Mouse (Mus musculus) stomach, postnatal 0 days (tissue): ENCODE results near the gene Cep112. TPM values are rescaled to one million over a fixed set of nuclear protein-coding genes. Genes with fewer than 3 reads are reported as not detected.
A peak's percentile ranks its signal among the peaks of the same experiment; 100 is the strongest.

Source experiments
- ATAC-seq: fragments of 200-750 bp; cut with Nextera tagmentation; 2 replicates; pipeline ENCODE4 v1.8.0; 2017; ENCODE audit not compliant: low FRiP score, low TSS enrichment
- DNase-seq: peaks from one replicate; pipeline ENCODE4 v3.0.0-alpha.2; 2016; ENCODE audit warnings: low spot score
- H3K27ac ChIP-seq: fragments of 300-500 bp; sonication (generic); replicated peaks from 2 replicates; pipeline ENCODE4 v1.5.1; 2014; ENCODE audit warnings: mild to moderate bottlenecking, control low read depth
- H3K27me3 ChIP-seq: fragments of 300-500 bp; sonication (generic); 2 replicates; pipeline ENCODE4 v1.6.1; 2014; ENCODE audit warnings: low read length; ENCODE audit not compliant: control insufficient read depth, insufficient read depth
- H3K36me3 ChIP-seq: fragments of 300-500 bp; sonication (generic); 2 replicates; pipeline ENCODE4 v1.6.1; 2014; ENCODE audit warnings: low read length, mixed read lengths; ENCODE audit not compliant: control insufficient read depth, insufficient read depth
- H3K4me1 ChIP-seq: fragments of 300-500 bp; sonication (generic); replicated peaks from 2 replicates; pipeline ENCODE4 v1.6.1; 2014; ENCODE audit warnings: antibody characterized with exemption; ENCODE audit not compliant: control insufficient read depth, insufficient read depth
- H3K4me2 ChIP-seq: fragments of 300-500 bp; sonication (generic); replicated peaks from 2 replicates; pipeline ENCODE4 v1.6.1; 2014; ENCODE audit warnings: low read depth, mild to moderate bottlenecking, control low read depth, moderate library complexity
- H3K4me3 ChIP-seq: fragments of 300-500 bp; sonication (generic); 2 replicates; pipeline ENCODE4 v1.5.1; 2014; ENCODE audit warnings: low read depth, low read length, control low read depth
- H3K9ac ChIP-seq: fragments of 300-500 bp; sonication (generic); 2 replicates; pipeline ENCODE4 v1.6.1; 2014; ENCODE audit warnings: mild to moderate bottlenecking, low read length, control low read depth, mixed read lengths
- H3K9me3 ChIP-seq: fragments of 300-500 bp; sonication (generic); 2 replicates; pipeline ENCODE4 v1.6.1; 2016; ENCODE audit warnings: low read length; ENCODE audit not compliant: control insufficient read depth
- CTCF ChIP-seq: IDR thresholded peaks from 2 replicates; pipeline ENCODE4 v1.5.1; 2016; ENCODE audit warnings: antibody characterized with exemption, low read depth, mild to moderate bottlenecking, moderate library complexity
- EP300 ChIP-seq: optimal IDR thresholded peaks from 2 replicates; pipeline ENCODE3; 2016; ENCODE audit warnings: antibody characterized with exemption
- WGBS: fragments of 180-500 bp; shearing (Covaris S2); extraction: QIAGEN DNeasy Blood & Tissue Kit; methylation state at CpG from one replicate; pipeline ENCODE4 v1.1.7; 2014; 5-methylcytosine and 5-hydroxymethylcytosine counted together
- polyA plus RNA-seq: library from polyadenylated mRNA; unstranded; fragments of >200 nt; fragmentation: Nextera tagmentation; extraction: Ambion mirVana; gene quantifications from 2 replicates; pipeline ENCODE4 v1.2.1, GENCODE M21; 2015

Cep112 gene
- polyA plus RNA-seq, 1 experiment from 2014 or later, result 3.5 TPM

GRCm38 (mm10) chr11:108449811-108450210 is 24.8 kb downstream of the Cep112 start:
- DNase-seq, result peak; percentile 67
- 25% methylated on average over 3 of the region's 3 CpGs for WGBS
- Histone ChIP-seq H3K27me3 (no peaks in the 10 kb centered on the region), H3K9ac (no peak overlapping the region), H3K4me2 (no peak overlapping the region), H3K4me3 (no peak overlapping the region), H3K27ac (no peak overlapping the region), H3K36me3 (no peaks in the 10 kb centered on the region), H3K4me1 (no peaks in the 10 kb centered on the region), H3K9me3 (0 out of 2 replicates have a peak, but pooled peaks cover 2% of the 10 kb centered on the region)
- no peak for ATAC-seq
- TF ChIP-seq EP300, result no peak
- peak; percentile 94 for TF ChIP-seq CTCF

GRCm38 (mm10) chr11:108459599-108459998 is 34.6 kb downstream of the Cep112 start:
- H3K27me3 ChIP-seq, result no peaks in the 10 kb centered on the region
- H3K9me3 ChIP-seq, result no peaks in the 10 kb centered on the region
- H3K9ac ChIP-seq, result no peak overlapping the region
- H3K4me2 ChIP-seq, result no peak overlapping the region
- H3K4me1 ChIP-seq, result no peaks in the 10 kb centered on the region
- no peak for ATAC-seq
- H3K36me3 ChIP-seq, result no peaks in the 10 kb centered on the region
- 78% methylated on average over 3 of the region's 3 CpGs for WGBS
- no peak overlapping the region for H3K27ac ChIP-seq
- H3K4me3 ChIP-seq, result no peak overlapping the region
- DNase-seq, result no peak
- TF ChIP-seq EP300 (no peak), CTCF (no peak)

- H3K27me3 ChIP-seq, result no peaks in the 10 kb centered on the region
- DNase-seq (no peak), ATAC-seq (no peak)
- H3K9me3 ChIP-seq, result no peaks in the 10 kb centered on the region
- H3K4me1 ChIP-seq, result no peaks in the 10 kb centered on the region
- H3K4me3 ChIP-seq, result no peak overlapping the region
- H3K9ac ChIP-seq, result no peak overlapping the region
- no peak overlapping the region for H3K4me2 ChIP-seq
- no peaks in the 10 kb centered on the region for H3K36me3 ChIP-seq
- H3K27ac ChIP-seq, result no peak overlapping the region
- TF ChIP-seq EP300 (no peak), CTCF (no peak)
- WGBS, result 28% methylated on average over 8 of the region's 8 CpGs
Observed at GRCm38 (mm10) chr11:108464138-108464537, 39.1 kb downstream of the Cep112 start.

GRCm38 (mm10) chr11:108464715-108465301 is 39.8 kb downstream of the Cep112 start:
- no peak for DNase-seq
- H3K9ac ChIP-seq, result no peak overlapping the region
- 46% methylated on average over 4 of the region's 4 CpGs for WGBS

GRCm38 (mm10) chr11:108475738-108476137 is 50.7 kb downstream of the Cep112 start:
- no peak for ATAC-seq
- no peak overlapping the region for H3K9ac ChIP-seq

More at GRCm38 (mm10) chr11:108464715-108465301, 39.8 kb downstream of the Cep112 start:
- no peaks in the 10 kb centered on the region for H3K4me1 ChIP-seq
- H3K27me3 ChIP-seq, result no peaks in the 10 kb centered on the region
- ATAC-seq, result no peak
- no peak for TF ChIP-seq EP300
- no peak for TF ChIP-seq CTCF
- no peaks in the 10 kb centered on the region for H3K9me3 ChIP-seq
- H3K4me3 ChIP-seq, result no peak overlapping the region
- no peak overlapping the region for H3K4me2 ChIP-seq
- no peaks in the 10 kb centered on the region for H3K36me3 ChIP-seq
- H3K27ac ChIP-seq, result no peak overlapping the region

GRCm38 (mm10) chr11:108476226-108476625 is 51.2 kb downstream of the Cep112 start:
- Histone ChIP-seq H3K27me3 (no peaks in the 10 kb centered on the region), H3K4me1 (no peaks in the 10 kb centered on the region), H3K4me2 (no peak overlapping the region), H3K27ac (no peak overlapping the region), H3K9me3 (no peaks in the 10 kb centered on the region), H3K36me3 (no peaks in the 10 kb centered on the region), H3K4me3 (no peak overlapping the region), H3K9ac (no peak overlapping the region)
- WGBS, result 68% methylated on average over 1 of the region's 1 CpGs
- DNase-seq (no peak), ATAC-seq (no peak)
- no peak for TF ChIP-seq EP300
- no peak for TF ChIP-seq CTCF

More at GRCm38 (mm10) chr11:108475738-108476137, 50.7 kb downstream of the Cep112 start:
- Histone ChIP-seq H3K27me3 (no peaks in the 10 kb centered on the region), H3K4me1 (no peaks in the 10 kb centered on the region), H3K4me3 (no peak overlapping the region), H3K9me3 (no peaks in the 10 kb centered on the region), H3K36me3 (no peaks in the 10 kb centered on the region), H3K27ac (no peak overlapping the region), H3K4me2 (no peak overlapping the region)
- no peak for DNase-seq
- WGBS, result 69% methylated on average over 7 of the region's 7 CpGs
- no peak for TF ChIP-seq EP300
- TF ChIP-seq CTCF, result no peak
